Comparison of ENCODE assay signal across 7 mouse cellular contexts in genomic region chr17:43536841-43537240, GRCm38 (mm10). TPM values are rescaled to one million over a fixed set of nuclear protein-coding genes. Genes with fewer than 3 reads are reported as not detected.
"Had no signal": no experiment of that assay in that cellular context is flagged by ENCODE, and none has a peak within 500 bp of the region (broad histone marks: within the 10 kb centered on the region; RNA-seq: fewer than 3 reads in every experiment).

No protein-coding gene starts in this region.

RNA-seq across cellular contexts. Expression of gene Ankrd66, which starts 6.6 kb away (rescaled TPM):
- polyA plus RNA-seq: small intestine, adult 2 months; stomach, embryonic 16.5 days; stomach, postnatal 0 days; thymus, adult 2 months had no signal

RNA-seq across cellular contexts. Expression of gene Mep1a, which starts 34.2 kb away (rescaled TPM):
- polyA plus RNA-seq: neural tube, embryonic 13.5 days; stomach, embryonic 14.5 days; urinary bladder, adult 2 months had no signal
